Mouse (Mus musculus) embryonic facial prominence, embryonic 14.5 days (tissue): ENCODE results near the gene Cacng3. TPM values are rescaled to one million over a fixed set of nuclear protein-coding genes. Genes with fewer than 3 reads are reported as not detected.
A peak's percentile ranks its signal among the peaks of the same experiment; 100 is the strongest.

ENCODE experiments used
- ATAC-seq: fragments of 200-750 bp; cut with Nextera tagmentation; 2 replicates; pipeline ENCODE4 v1.8.0; 2017; ENCODE audit warnings: low read depth, moderate number of reproducible peaks, moderate TSS enrichment
- DNase-seq: peaks from one replicate; pipeline ENCODE4 v3.0.0-alpha.2; 2015; ENCODE audit warnings: low spot score
- H3K27ac ChIP-seq: fragments of 300-500 bp; sonication (generic); replicated peaks from 2 replicates; pipeline ENCODE4 v1.5.1; 2014; ENCODE audit warnings: low read depth, mild to moderate bottlenecking, low read length, moderate library complexity
- H3K27me3 ChIP-seq: fragments of 300-500 bp; sonication (generic); replicated peaks from 2 replicates; pipeline ENCODE4 v1.6.1; 2014; ENCODE audit warnings: low read length; ENCODE audit not compliant: control insufficient read depth, insufficient read depth
- H3K36me3 ChIP-seq: fragments of 300-500 bp; sonication (generic); 2 replicates; pipeline ENCODE4 v1.6.1; 2014; ENCODE audit warnings: low read length, mixed read lengths; ENCODE audit not compliant: control insufficient read depth, insufficient read depth
- H3K4me1 ChIP-seq: fragments of 300-500 bp; sonication (generic); 2 replicates; pipeline ENCODE4 v1.6.1; 2014; ENCODE audit warnings: antibody characterized with exemption, low read length; ENCODE audit not compliant: control insufficient read depth, insufficient read depth
- H3K4me2 ChIP-seq: fragments of 300-500 bp; sonication (generic); 2 replicates; pipeline ENCODE4 v1.6.1; 2014; ENCODE audit warnings: low read depth, mild to moderate bottlenecking, low read length, moderate library complexity, mixed read lengths
- H3K4me3 ChIP-seq: fragments of 300-500 bp; sonication (generic); 2 replicates; pipeline ENCODE4 v1.5.1; 2014; ENCODE audit warnings: low read depth, mild to moderate bottlenecking, low read length
- H3K9ac ChIP-seq: fragments of 300-500 bp; sonication (generic); 2 replicates; pipeline ENCODE4 v1.6.1; 2014; ENCODE audit warnings: low read depth, mild to moderate bottlenecking, low read length, moderate library complexity, mixed read lengths
- H3K9me3 ChIP-seq: fragments of 300-500 bp; sonication (generic); 2 replicates; pipeline ENCODE4 v1.6.1; 2016; ENCODE audit warnings: low read length; ENCODE audit not compliant: control insufficient read depth
- WGBS: fragments of 180-500 bp; shearing (Covaris S2); extraction: QIAGEN DNeasy Blood & Tissue Kit; methylation state at CpG from one replicate; pipeline ENCODE4 v1.1.7; 2014; 5-methylcytosine and 5-hydroxymethylcytosine counted together
- polyA plus RNA-seq: library from polyadenylated mRNA; unstranded; fragments of >200 nt; fragmentation: Nextera tagmentation; extraction: Ambion mirVana; gene quantifications from 2 replicates; pipeline ENCODE4 v1.2.1, GENCODE M21; 2014

Cacng3 gene
- 0.33 and 0.52 TPM in 2 replicates for polyA plus RNA-seq

- no peaks in the 10 kb centered on the region for H3K36me3 ChIP-seq
- ATAC-seq (no peak), DNase-seq (no peak)
- peak within 1 kb of the TSS; percentile 38 for H3K4me2 ChIP-seq
- 10% methylated on average over 13 of the region's 13 CpGs for WGBS
- H3K27ac ChIP-seq: no peak within 1 kb of the TSS
- no peaks in the 10 kb centered on the region for H3K4me1 ChIP-seq
- H3K4me3 ChIP-seq: no peak within 1 kb of the TSS
- H3K27me3 ChIP-seq: peaks cover 19% of the 10 kb centered on the region
- no peaks in the 10 kb centered on the region for H3K9me3 ChIP-seq
- H3K9ac ChIP-seq: no peak within 1 kb of the TSS
These were observed at the start of gene Cacng3 for GRCm38 (mm10) chr7:122670442-122670872. Cacng3 (plus strand) TSS chr7:122670492.

- no peaks in the 10 kb centered on the region for H3K27me3 ChIP-seq
- no peak overlapping the region for H3K27ac ChIP-seq
- H3K4me2 ChIP-seq: no peak overlapping the region
- H3K9me3 ChIP-seq: no peaks in the 10 kb centered on the region
- DNase-seq: peak; percentile 62
- no peak overlapping the region for H3K4me3 ChIP-seq
- H3K36me3 ChIP-seq: no peaks in the 10 kb centered on the region
- WGBS: 24% methylated on average over 9 of the region's 9 CpGs
- ATAC-seq: peak; percentile 75; the same call in 1 of the 2 replicates
- no peaks in the 10 kb centered on the region for H3K4me1 ChIP-seq
- no peak overlapping the region for H3K9ac ChIP-seq
These were observed 48.0 kb upstream of the Cacng3 start for GRCm38 (mm10) chr7:122622125-122622774.

GRCm38 (mm10) chr7:122623753-122624152 lies 46.5 kb upstream of the Cacng3 start:
- Histone ChIP-seq H3K36me3 (no peaks in the 10 kb centered on the region), H3K4me1 (no peaks in the 10 kb centered on the region), H3K4me3 (no peak overlapping the region), H3K4me2 (no peak overlapping the region), H3K9me3 (no peaks in the 10 kb centered on the region), H3K27me3 (no peaks in the 10 kb centered on the region), H3K9ac (no peak overlapping the region), H3K27ac (no peak overlapping the region)
- DNase-seq: no peak
- 47% methylated on average over 1 of the region's 1 CpGs for WGBS
- no peak for ATAC-seq

GRCm38 (mm10) chr7:122628050-122628449 lies 42.2 kb upstream of the Cacng3 start:
- H3K9me3 ChIP-seq: no peaks in the 10 kb centered on the region
- ATAC-seq (no peak), DNase-seq (peak; percentile 42)
- H3K9ac ChIP-seq: no peak overlapping the region
- H3K4me3 ChIP-seq: no peak overlapping the region
- no peaks in the 10 kb centered on the region for H3K4me1 ChIP-seq
- no peak overlapping the region for H3K4me2 ChIP-seq
- H3K36me3 ChIP-seq: no peaks in the 10 kb centered on the region
- no peaks in the 10 kb centered on the region for H3K27me3 ChIP-seq
- H3K27ac ChIP-seq: no peak overlapping the region
- 73% methylated on average over 5 of the region's 5 CpGs for WGBS

- Histone ChIP-seq H3K9ac (no peak overlapping the region), H3K9me3 (no peaks in the 10 kb centered on the region), H3K27ac (no peak overlapping the region), H3K4me3 (no peak overlapping the region), H3K36me3 (no peaks in the 10 kb centered on the region), H3K4me1 (no peaks in the 10 kb centered on the region), H3K27me3 (no peaks in the 10 kb centered on the region), H3K4me2 (no peak overlapping the region)
- 95% methylated on average over 2 of the region's 2 CpGs for WGBS
- no peak for ATAC-seq
- no peak for DNase-seq
These were observed 39.9 kb upstream of the Cacng3 start for GRCm38 (mm10) chr7:122630386-122630785.

- H3K9ac ChIP-seq: no peak overlapping the region
- H3K27ac ChIP-seq: no peak overlapping the region
- no peak for ATAC-seq
- no peaks in the 10 kb centered on the region for H3K9me3 ChIP-seq
- H3K36me3 ChIP-seq: no peaks in the 10 kb centered on the region
- no peak overlapping the region for H3K4me2 ChIP-seq
- no peaks in the 10 kb centered on the region for H3K4me1 ChIP-seq
- no peak for DNase-seq
- H3K4me3 ChIP-seq: no peak overlapping the region
- H3K27me3 ChIP-seq: no peaks in the 10 kb centered on the region
- 50% methylated on average over 3 of the region's 3 CpGs for WGBS
These were observed 39.1 kb upstream of the Cacng3 start for GRCm38 (mm10) chr7:122631151-122631550.

- H3K9ac ChIP-seq: no peak overlapping the region
- DNase-seq (no peak), ATAC-seq (no peak)
- H3K36me3 ChIP-seq: no peaks in the 10 kb centered on the region
- 75% methylated on average over 5 of the region's 5 CpGs for WGBS
- H3K27me3 ChIP-seq: no peaks in the 10 kb centered on the region
- no peak overlapping the region for H3K27ac ChIP-seq
- H3K4me1 ChIP-seq: no peaks in the 10 kb centered on the region
- no peak overlapping the region for H3K4me2 ChIP-seq
- H3K9me3 ChIP-seq: no peaks in the 10 kb centered on the region
- H3K4me3 ChIP-seq: no peak overlapping the region
These were observed 37.3 kb upstream of the Cacng3 start for GRCm38 (mm10) chr7:122632946-122633345.

GRCm38 (mm10) chr7:122633463-122633862 lies 36.8 kb upstream of the Cacng3 start:
- Histone ChIP-seq H3K4me3 (no peak overlapping the region), H3K9me3 (no peaks in the 10 kb centered on the region), H3K27me3 (no peaks in the 10 kb centered on the region), H3K9ac (no peak overlapping the region), H3K36me3 (no peaks in the 10 kb centered on the region), H3K27ac (no peak overlapping the region), H3K4me1 (no peaks in the 10 kb centered on the region), H3K4me2 (no peak overlapping the region)
- ATAC-seq (no peak), DNase-seq (no peak)
- WGBS: 87% methylated on average over 5 of the region's 5 CpGs

GRCm38 (mm10) chr7:122643676-122644075 lies 26.6 kb upstream of the Cacng3 start:
- Histone ChIP-seq H3K4me3 (no peak overlapping the region), H3K9ac (no peak overlapping the region), H3K4me2 (no peak overlapping the region), H3K4me1 (no peaks in the 10 kb centered on the region), H3K27me3 (no peaks in the 10 kb centered on the region), H3K27ac (no peak overlapping the region), H3K9me3 (no peaks in the 10 kb centered on the region), H3K36me3 (no peaks in the 10 kb centered on the region)
- DNase-seq (no peak), ATAC-seq (no peak)
- 90% methylated on average over 8 of the region's 8 CpGs for WGBS
